In genomic region chr1:73205788-73206187, GRCm38 (mm10) we compare ENCODE assay signal across 14 mouse cellular contexts.
"Had no signal": no experiment of that assay in that cellular context is flagged by ENCODE, and none has a peak within 500 bp of the region (broad histone marks: within the 10 kb centered on the region; RNA-seq: fewer than 3 reads in every experiment).

No protein-coding gene starts in this region.

- H3K27me3 ChIP-seq: midbrain, embryonic 12.5 days; neural tube, embryonic 12.5 days; stomach, embryonic 15.5 days had no signal

- DNase-seq: lung, adult 18-20 months; lung, embryonic 14.5 days; lung, postnatal 10 days; lung, postnatal 4 days; midbrain, embryonic 14.5 days; right cerebral cortex, postnatal 14 days; thymus, adult 2 months; thymus, postnatal 25 days; thymus, postnatal 4 days had no signal

- H3K4me3 ChIP-seq: midbrain, embryonic 10.5 days; midbrain, embryonic 12.5 days; neural tube, embryonic 12.5 days; stomach, embryonic 15.5 days had no signal

- H3K4me2 ChIP-seq: lung, embryonic 14.5 days; midbrain, embryonic 12.5 days; neural tube, embryonic 12.5 days; stomach, embryonic 15.5 days had no signal

- H3K36me3 ChIP-seq: midbrain, embryonic 10.5 days; midbrain, embryonic 12.5 days; neural tube, embryonic 12.5 days; stomach, embryonic 15.5 days had no signal

- ATAC-seq: midbrain, embryonic 16.5 days had no signal
